Mouse (Mus musculus): ENCODE data around the gene Ccnk.

GRCm38 (mm10) chr12:108231901-108232300, 52.5 kb downstream of the Ccnk start:
- no peak for TF ChIP-seq POLR2A (IDR thresholded peaks at IDR 0.05; ENCODE audit: low read depth, low read length)
- no peak for TF ChIP-seq CTCF (IDR thresholded peaks at IDR 0.05; ENCODE audit: extremely low read depth, insufficient read depth, insufficient read length, insufficient replicate concordance)
